Mouse (Mus musculus) ES-E14 (cell line): ENCODE data around the gene Nav1. TPM values are rescaled to one million over a fixed set of nuclear protein-coding genes. Genes with fewer than 3 reads are reported as not detected.

ENCODE experiments used
- DNase-seq: peaks from one replicate; pipeline ENCODE4 v3.0.0-alpha.2; 2013; ENCODE audit warnings: low read depth, low spot score
- H3K27ac ChIP-seq: 2 replicates; pipeline ENCODE4 v1.5.1; 2012; ENCODE audit warnings: low read depth, mild to moderate bottlenecking, low read length, moderate library complexity, mixed read lengths; ENCODE audit not compliant: poor library complexity, insufficient read depth, severe bottlenecking
- H3K36me3 ChIP-seq: 2 replicates; pipeline ENCODE4 v1.6.1; 2012; ENCODE audit warnings: mild to moderate bottlenecking, low read length, moderate library complexity, mixed read lengths; ENCODE audit not compliant: control insufficient read depth, poor library complexity, insufficient read depth, severe bottlenecking
- H3K4me1 ChIP-seq, 2 experiments: fragments of 150-350 bp in 1 of 2; sonication (generic) in 1 of 2; 2 replicates each; pipeline ENCODE4 v1.6.1; 2012; ENCODE audit warnings: low read length in 2 of 2, mild to moderate bottlenecking in 1 of 2, mixed read lengths in 1 of 2; ENCODE audit not compliant: control insufficient read depth in 2 of 2, insufficient read depth in 2 of 2, poor library complexity in 1 of 2
- H3K4me3 ChIP-seq, 2 experiments: fragments of 150-350 bp in 1 of 2; sonication (generic) in 1 of 2; 2 replicates each; pipeline ENCODE4 v1.5.1; 2012; ENCODE audit warnings: low read length in 2 of 2, low read depth in 1 of 2, mild to moderate bottlenecking in 1 of 2, mixed read lengths in 1 of 2; ENCODE audit not compliant: insufficient read depth in 1 of 2, poor library complexity in 1 of 2, severe bottlenecking in 1 of 2
- H3K9ac ChIP-seq: 2 replicates; pipeline ENCODE4 v1.6.1; 2012; ENCODE audit warnings: low read depth, mild to moderate bottlenecking, low read length, mixed read lengths; ENCODE audit not compliant: poor library complexity, insufficient read depth, severe bottlenecking
- H3K9me3 ChIP-seq: fragments of 150-350 bp; sonication (generic); 2 replicates; pipeline ENCODE4 v1.6.1; 2012; ENCODE audit warnings: low read depth, mild to moderate bottlenecking, low read length; ENCODE audit not compliant: control insufficient read depth, insufficient read depth
- CHD2 ChIP-seq: IDR thresholded peaks from 2 replicates; pipeline ENCODE4 v1.6.1; 2014; ENCODE audit warnings: mild to moderate bottlenecking, low read depth, low read length, inconsistent platforms
- HCFC1 ChIP-seq: IDR thresholded peaks from 2 replicates; pipeline ENCODE4 v1.6.1; 2012; ENCODE audit warnings: low read length, inconsistent platforms, borderline replicate concordance; ENCODE audit not compliant: insufficient read depth
- MAFK ChIP-seq: IDR thresholded peaks from 2 replicates; pipeline ENCODE4 v1.6.1; 2014; ENCODE audit warnings: mild to moderate bottlenecking, low read depth, low read length, inconsistent platforms; ENCODE audit not compliant: insufficient read depth
- ZC3H11A ChIP-seq: IDR thresholded peaks from 2 replicates; pipeline ENCODE4 v1.6.1; 2012; ENCODE audit warnings: low read depth, mild to moderate bottlenecking, inconsistent platforms, low read length, borderline replicate concordance
- ZNF384 ChIP-seq: IDR thresholded peaks from 2 replicates; pipeline ENCODE4 v1.6.1; 2012; ENCODE audit warnings: low read depth, low read length, inconsistent platforms
- in situ Hi-C, 2 experiments: fragments of 600-800 bp; cut with MboI; formaldehyde crosslinking; loops; one replicate each; pipeline ENCODE4 v1.15.1; 2025; ENCODE audit warnings: low sequenced_read_pairs in 2 of 2, inconsistent platforms in 1 of 2; ENCODE audit not compliant: unreplicated experiment in 2 of 2
- total RNA-seq: library from RNA; depleted of rRNA; stranded (reverse); fragments of 300-350 nt; gene quantifications from 2 replicates; pipeline ENCODE4 v1.2.3, GENCODE M21; 2012

Gene Nav1
- total RNA-seq, 1 experiment = 11.4 TPM

- in situ Hi-C loops = no loop called here
- TF ChIP-seq CHD2 (no peak), ZNF384 (no peak), ZC3H11A (no peak), HCFC1 (no peak), MAFK (no peak)
- Histone ChIP-seq H3K4me3 (peak overlapping the region; percentile 40 to 76), H3K36me3 (peaks cover 4% of the 10 kb centered on the region; the same call in 1 of the 2 replicates), H3K4me1 (peaks cover 8 to 16% of the 10 kb centered on the region in 2 experiments), H3K9me3 (no peaks in the 10 kb centered on the region), H3K9ac (no peak overlapping the region; the same call in 1 of the 2 replicates), H3K27ac (peak overlapping the region; percentile 77)
- DNase-seq = peak; percentile 66
These were observed 99.3 kb downstream of the Nav1 start for GRCm38 (mm10) chr1:135507572-135508348.

- Histone ChIP-seq H3K9ac (no peak overlapping the region), H3K36me3 (peaks cover 4% of the 10 kb centered on the region; the same call in 1 of the 2 replicates), H3K27ac (no peak overlapping the region), H3K9me3 (no peaks in the 10 kb centered on the region), H3K4me3 (no peak overlapping the region), H3K4me1 (peaks cover 8 to 17% of the 10 kb centered on the region in 2 experiments)
- in situ Hi-C loops = no loop called here
- TF ChIP-seq MAFK = no peak
- TF ChIP-seq ZC3H11A = no peak
- TF ChIP-seq HCFC1 = no peak
- TF ChIP-seq CHD2 = no peak
- no peak for TF ChIP-seq ZNF384
- DNase-seq = no peak
These were observed 101.6 kb downstream of the Nav1 start for GRCm38 (mm10) chr1:135505499-135505898.

- H3K27ac ChIP-seq = no peak overlapping the region
- DNase-seq = no peak
- peaks cover 4% of the 10 kb centered on the region; the same call in 1 of the 2 replicates for H3K36me3 ChIP-seq
- TF ChIP-seq HCFC1 (no peak), ZC3H11A (no peak), MAFK (no peak)
- peaks cover 7 to 16% of the 10 kb centered on the region in 2 experiments for H3K4me1 ChIP-seq
- H3K4me3 ChIP-seq = no peak overlapping the region
- H3K9ac ChIP-seq = no peak overlapping the region
- H3K9me3 ChIP-seq = no peaks in the 10 kb centered on the region
- in situ Hi-C loops = no loop called here
These were observed 103.7 kb downstream of the Nav1 start for GRCm38 (mm10) chr1:135503436-135503835.

GRCm38 (mm10) chr1:135502750-135503149 lies 104.3 kb downstream of the Nav1 start:
- Histone ChIP-seq H3K9ac (no peak overlapping the region), H3K4me1 (peaks cover 7 to 16% of the 10 kb centered on the region in 2 experiments)
- in situ Hi-C loops = no loop called here

More at GRCm38 (mm10) chr1:135502750-135503149, 104.3 kb downstream of the Nav1 start:
- Histone ChIP-seq H3K27ac (no peak overlapping the region), H3K36me3 (peaks cover 4% of the 10 kb centered on the region; the same call in 1 of the 2 replicates), H3K4me3 (no peak overlapping the region), H3K9me3 (no peaks in the 10 kb centered on the region)
- DNase-seq = no peak
- no peak for TF ChIP-seq ZC3H11A
- TF ChIP-seq MAFK = no peak
- TF ChIP-seq ZNF384 = no peak
- no peak for TF ChIP-seq CHD2
- no peak for TF ChIP-seq HCFC1
